Mouse (Mus musculus) heart, postnatal 0 days (tissue): Measurements from ENCODE around the gene Gm45208. TPM values are rescaled to one million over a fixed set of nuclear protein-coding genes. Genes with fewer than 3 reads are reported as not detected.

Experiments
- ATAC-seq: fragments of 200-750 bp; cut with Nextera tagmentation; 2 replicates; pipeline ENCODE4 v1.8.0; 2017; ENCODE audit warnings: low read depth, moderate number of reproducible peaks, moderate library complexity; ENCODE audit not compliant: insufficient read depth
- DNase-seq: peaks from one replicate; pipeline ENCODE4 v3.0.0-alpha.2; 2016; ENCODE audit warnings: low spot score
- H3K27ac ChIP-seq: fragments of 300-500 bp; sonication (generic); 2 replicates; pipeline ENCODE4 v1.5.1; 2014; ENCODE audit warnings: low read depth, mild to moderate bottlenecking
- H3K27me3 ChIP-seq: fragments of 300-500 bp; sonication (generic); 2 replicates; pipeline ENCODE4 v1.6.1; 2014; ENCODE audit warnings: low read length, mixed read lengths; ENCODE audit not compliant: control insufficient read depth, insufficient read depth
- H3K36me3 ChIP-seq: fragments of 300-500 bp; sonication (generic); replicated peaks from 2 replicates; pipeline ENCODE4 v1.6.1; 2014; ENCODE audit warnings: low read length, mixed read lengths; ENCODE audit not compliant: control insufficient read depth, insufficient read depth
- H3K4me1 ChIP-seq: fragments of 300-500 bp; sonication (generic); 2 replicates; pipeline ENCODE4 v1.6.1; 2014; ENCODE audit warnings: antibody characterized with exemption; ENCODE audit not compliant: control insufficient read depth, insufficient read depth
- H3K4me2 ChIP-seq: fragments of 300-500 bp; sonication (generic); 2 replicates; pipeline ENCODE4 v1.6.1; 2014; ENCODE audit warnings: low read depth, mild to moderate bottlenecking, low read length, moderate library complexity
- H3K4me3 ChIP-seq: fragments of 300-500 bp; sonication (generic); 2 replicates; pipeline ENCODE4 v1.5.1; 2014; ENCODE audit warnings: low read depth, low read length
- H3K9ac ChIP-seq: fragments of 300-500 bp; sonication (generic); replicated peaks from 2 replicates; pipeline ENCODE4 v1.6.1; 2014; ENCODE audit warnings: low read depth, low read length, mixed read lengths
- H3K9me3 ChIP-seq: fragments of 300-500 bp; sonication (generic); replicated peaks from 2 replicates; pipeline ENCODE4 v1.6.1; 2016; ENCODE audit warnings: low read length; ENCODE audit not compliant: control insufficient read depth
- CTCF ChIP-seq: IDR thresholded peaks from 2 replicates; pipeline ENCODE4 v1.5.1; 2016; ENCODE audit warnings: antibody characterized with exemption, control low read depth, low read depth
- EP300 ChIP-seq: IDR thresholded peaks from 2 replicates; pipeline ENCODE4 v1.6.1; 2016; ENCODE audit warnings: antibody characterized with exemption, low read depth
- WGBS: fragments of 180-500 bp; shearing (Covaris S2); extraction: QIAGEN DNeasy Blood & Tissue Kit; methylation state at CpG from one replicate; pipeline ENCODE4 v1.1.7; 2014; 5-methylcytosine and 5-hydroxymethylcytosine counted together
- polyA plus RNA-seq: library from polyadenylated mRNA; unstranded; fragments of >200 nt; fragmentation: Nextera tagmentation; extraction: Ambion mirVana; gene quantifications from 2 replicates; pipeline ENCODE4 v1.2.1, GENCODE M21; 2015
- total RNA-seq: library from RNA; depleted of rRNA; stranded (reverse); fragments of >200 nt; gene quantifications from 2 replicates; pipeline ENCODE4 v1.2.3, GENCODE M21; 2014; ENCODE audit warnings: low replicate concordance; rRNA removed

Gene Gm45208
- total and polyA plus RNA-seq, 2 experiments from 2014 or later: not detected

DNA sequence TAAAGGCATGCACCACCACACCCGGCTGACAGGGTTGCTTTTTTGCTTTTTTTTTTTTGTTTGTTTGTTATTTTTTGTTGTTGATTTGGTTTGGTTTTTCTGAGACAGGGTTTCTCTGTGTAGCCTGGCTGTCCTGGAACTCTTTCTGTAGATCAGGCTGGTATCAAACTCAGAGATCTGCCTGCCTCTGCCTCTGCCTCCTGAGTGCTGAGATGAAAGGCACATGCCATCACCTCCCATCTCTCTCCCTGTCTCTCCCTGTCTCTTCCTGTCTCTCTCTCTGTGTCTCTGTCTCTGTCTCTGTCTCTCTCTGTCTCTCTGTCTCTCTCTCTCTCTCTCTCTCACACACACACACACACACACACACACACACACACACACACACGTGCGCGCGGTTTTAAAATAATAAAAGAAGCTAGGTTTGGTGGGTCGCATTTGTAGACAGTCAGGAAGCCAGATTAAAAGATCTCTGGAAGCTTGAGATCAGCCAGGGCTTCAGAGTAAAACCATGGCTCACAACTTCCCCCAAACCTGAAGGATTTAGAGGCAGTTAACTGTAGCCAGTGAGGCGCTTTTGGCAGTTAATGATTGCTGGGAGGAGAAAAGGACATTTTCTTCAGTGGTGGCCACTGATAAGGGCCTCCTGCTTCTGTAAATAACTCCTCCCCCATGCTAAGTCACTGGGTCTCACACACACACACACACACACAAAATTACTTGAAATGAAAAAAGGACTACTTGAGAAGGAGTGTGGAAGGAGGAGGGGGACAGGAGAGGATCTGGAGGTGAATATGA, 56.6 kb downstream of the Gm45208 start:
- H3K4me2 ChIP-seq: no peak overlapping the region
- H3K9me3 ChIP-seq: no peaks in the 10 kb centered on the region
- no peaks in the 10 kb centered on the region for H3K4me1 ChIP-seq
- H3K9ac ChIP-seq: no peak overlapping the region
- H3K27ac ChIP-seq: no peak overlapping the region
- ATAC-seq (no peak), DNase-seq (no peak)
- no peak overlapping the region for H3K4me3 ChIP-seq
- 61% methylated on average over 7 of the region's 7 CpGs for WGBS
- peaks cover 8% of the 10 kb centered on the region; the same call in 1 of the 2 replicates for H3K36me3 ChIP-seq
- no peaks in the 10 kb centered on the region for H3K27me3 ChIP-seq
- TF ChIP-seq EP300 (no peak), CTCF (no peak)

DNA sequence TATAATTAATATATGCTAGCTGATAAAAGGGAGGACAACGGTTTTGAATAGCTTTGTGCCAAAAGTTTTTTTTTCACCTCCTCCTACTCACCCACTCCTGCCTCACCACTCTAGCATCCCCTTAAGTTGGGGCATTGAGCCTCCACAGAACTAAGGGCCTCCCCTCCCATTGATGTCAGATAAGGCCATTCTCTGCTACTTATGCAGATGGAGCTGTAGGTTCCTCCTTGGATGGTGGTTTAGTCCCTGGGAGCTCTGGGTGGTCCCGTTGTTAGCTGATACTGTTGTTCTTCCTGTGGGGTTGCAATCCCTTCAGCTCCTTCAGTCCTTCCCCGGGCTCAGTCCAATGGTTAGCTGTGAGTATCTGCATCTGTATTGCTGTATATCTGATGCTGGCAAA, 57.2 kb downstream of the Gm45208 start:
- Histone ChIP-seq H3K27me3 (no peaks in the 10 kb centered on the region), H3K36me3 (0 out of 2 replicates have a peak, but pooled peaks cover 2% of the 10 kb centered on the region), H3K4me1 (no peaks in the 10 kb centered on the region), H3K9me3 (no peaks in the 10 kb centered on the region), H3K9ac (no peak overlapping the region), H3K4me2 (no peak overlapping the region), H3K27ac (no peak overlapping the region), H3K4me3 (no peak overlapping the region)
- DNase-seq: no peak
- no peak for TF ChIP-seq CTCF
- no peak for TF ChIP-seq EP300
- ATAC-seq: no peak
- WGBS: 11% methylated on average over 3 of the region's 3 CpGs

Other genes with a start within 250 kb of the Gm45208 start
- not detected in 2 replicates for gene Foxp3, start 148.6 kb upstream of the Gm45208 start, total RNA-seq
- not detected in 2 replicates for gene Foxp3, start 148.6 kb upstream of the Gm45208 start, polyA plus RNA-seq
- gene Ppp1r3f, start 148.0 kb upstream of the Gm45208 start, total RNA-seq: 3.5 and 6.5 TPM in 2 replicates
- 0.99 and 1.5 TPM in 2 replicates for gene Ppp1r3f, start 148.0 kb upstream of the Gm45208 start, polyA plus RNA-seq
- gene Ccdc22, start 116.7 kb upstream of the Gm45208 start, total RNA-seq: 25.6 and 27.8 TPM in 2 replicates
- 12.5 and 13.9 TPM in 2 replicates for gene Ccdc22, start 116.7 kb upstream of the Gm45208 start, polyA plus RNA-seq
- gene Cacna1f, start 115.2 kb upstream of the Gm45208 start, total RNA-seq: 0.12 TPM in 1 of 2 replicates, not detected in the other
- gene Cacna1f, start 115.2 kb upstream of the Gm45208 start, polyA plus RNA-seq: not detected in 2 replicates
- gene Syp, start 83.8 kb upstream of the Gm45208 start, total RNA-seq: 1.6 TPM in 1 of 2 replicates, not detected in the other
- gene Syp, start 83.8 kb upstream of the Gm45208 start, polyA plus RNA-seq: 0.27 and 0.51 TPM in 2 replicates
- gene Prickle3, start 65.0 kb upstream of the Gm45208 start, total RNA-seq: 9.2 and 15.7 TPM in 2 replicates
- gene Prickle3, start 65.0 kb upstream of the Gm45208 start, polyA plus RNA-seq: 7.9 and 8.1 TPM in 2 replicates
- gene Plp2, start 50.9 kb upstream of the Gm45208 start, total RNA-seq: 134 and 184 TPM in 2 replicates
- 91.1 and 95.7 TPM in 2 replicates for gene Plp2, start 50.9 kb upstream of the Gm45208 start, polyA plus RNA-seq
- 1.1 and 2.0 TPM in 2 replicates for gene Magix, start 41.0 kb upstream of the Gm45208 start, total RNA-seq
- gene Magix, start 41.0 kb upstream of the Gm45208 start, polyA plus RNA-seq: 1.5 and 1.8 TPM in 2 replicates
- 2.8 and 9.9 TPM in 2 replicates for gene Gpkow, start 25.1 kb upstream of the Gm45208 start, total RNA-seq
- 21.3 and 22.7 TPM in 2 replicates for gene Gpkow, start 25.1 kb upstream of the Gm45208 start, polyA plus RNA-seq
- 24.2 and 52.7 TPM in 2 replicates for gene Wdr45, start 7.9 kb upstream of the Gm45208 start, total RNA-seq
- 27.1 and 29.2 TPM in 2 replicates for gene Wdr45, start 7.9 kb upstream of the Gm45208 start, polyA plus RNA-seq
- gene Praf2, start 6.2 kb downstream of the Gm45208 start, total RNA-seq: 12.6 and 22.6 TPM in 2 replicates
- 11.0 and 13.6 TPM in 2 replicates for gene Praf2, start 6.2 kb downstream of the Gm45208 start, polyA plus RNA-seq
- gene Ccdc120, start 28.7 kb downstream of the Gm45208 start, total RNA-seq: 0.92 and 5.8 TPM in 2 replicates
- 1.8 and 2.2 TPM in 2 replicates for gene Ccdc120, start 28.7 kb downstream of the Gm45208 start, polyA plus RNA-seq
- gene Tfe3, start 40.3 kb downstream of the Gm45208 start, total RNA-seq: 8.4 and 17.3 TPM in 2 replicates
- 11.5 and 11.6 TPM in 2 replicates for gene Tfe3, start 40.3 kb downstream of the Gm45208 start, polyA plus RNA-seq
- gene Gripap1, start 67.5 kb downstream of the Gm45208 start, total RNA-seq: 2.4 and 6.8 TPM in 2 replicates
- gene Gripap1, start 67.5 kb downstream of the Gm45208 start, polyA plus RNA-seq: 17.5 and 19.3 TPM in 2 replicates
- 0.08 and 0.23 TPM in 2 replicates for gene Kcnd1, start 100.0 kb downstream of the Gm45208 start, total RNA-seq
- 0.20 and 0.22 TPM in 2 replicates for gene Kcnd1, start 100.0 kb downstream of the Gm45208 start, polyA plus RNA-seq
- 25.7 and 38.0 TPM in 2 replicates for gene Otud5, start 119.1 kb downstream of the Gm45208 start, total RNA-seq
- gene Otud5, start 119.1 kb downstream of the Gm45208 start, polyA plus RNA-seq: 14.4 and 16.2 TPM in 2 replicates
- gene Pim2, start 156.0 kb downstream of the Gm45208 start, total RNA-seq: 3.1 and 15.9 TPM in 2 replicates
- gene Pim2, start 156.0 kb downstream of the Gm45208 start, polyA plus RNA-seq: 2.3 and 2.4 TPM in 2 replicates
- 19.7 and 30.8 TPM in 2 replicates for gene Slc35a2, start 161.8 kb downstream of the Gm45208 start, total RNA-seq
- 19.3 and 20.9 TPM in 2 replicates for gene Slc35a2, start 161.8 kb downstream of the Gm45208 start, polyA plus RNA-seq
- 44.5 and 63.0 TPM in 2 replicates for gene Pqbp1, start 177.0 kb downstream of the Gm45208 start, total RNA-seq
- 55.6 and 57.6 TPM in 2 replicates for gene Pqbp1, start 177.0 kb downstream of the Gm45208 start, polyA plus RNA-seq
- 37.7 and 46.4 TPM in 2 replicates for gene Timm17b, start 177.1 kb downstream of the Gm45208 start, total RNA-seq
- 91.3 and 99.7 TPM in 2 replicates for gene Timm17b, start 177.1 kb downstream of the Gm45208 start, polyA plus RNA-seq
- not detected in 2 replicates for gene Gm10491, start 185.6 kb downstream of the Gm45208 start, total RNA-seq
- not detected in 2 replicates for gene Gm10491, start 185.6 kb downstream of the Gm45208 start, polyA plus RNA-seq
- not detected in 2 replicates for gene Gm10490, start 187.3 kb downstream of the Gm45208 start, total RNA-seq
- gene Gm10490, start 187.3 kb downstream of the Gm45208 start, polyA plus RNA-seq: not detected in 2 replicates
- not detected in 2 replicates for gene Pcsk1n, start 197.6 kb downstream of the Gm45208 start, total RNA-seq
- 0.05 and 0.33 TPM in 2 replicates for gene Pcsk1n, start 197.6 kb downstream of the Gm45208 start, polyA plus RNA-seq
- not detected in 2 replicates for gene Eras, start 206.4 kb downstream of the Gm45208 start, total RNA-seq
- not detected in 2 replicates for gene Eras, start 206.4 kb downstream of the Gm45208 start, polyA plus RNA-seq
- 28.6 and 37.2 TPM in 2 replicates for gene Hdac6, start 225.6 kb downstream of the Gm45208 start, total RNA-seq
- gene Hdac6, start 225.6 kb downstream of the Gm45208 start, polyA plus RNA-seq: 16.2 and 18.4 TPM in 2 replicates